Mouse (Mus musculus): Measurements from ENCODE around the gene Stard13. TPM values are rescaled to one million over a fixed set of nuclear protein-coding genes. Genes with fewer than 3 reads are reported as not detected.

Gene Stard13
- polyA plus RNA-seq, 1 experiment, result 4.9 TPM

- Histone ChIP-seq H3K4me3 (ENCODE audit: low read depth, low read length) (no peak overlapping the region), H3K27ac (ENCODE audit: insufficient read depth, low read depth, low read length) (no peak overlapping the region), H3K4me1 (ENCODE audit: control insufficient read depth, insufficient read depth, insufficient read length, low read length) (peaks cover 2% of the 10 kb centered on the region), H3K36me3 (ENCODE audit: control insufficient read depth, insufficient read depth, low read length) (no peaks in the 10 kb centered on the region), H3K27me3 (ENCODE audit: control insufficient read depth, insufficient read depth, low read length) (no peaks in the 10 kb centered on the region)
- TF ChIP-seq POLR2A (IDR thresholded peaks at IDR 0.05; ENCODE audit: low read depth, low read length) (no peak), CTCF (IDR thresholded peaks at IDR 0.05; ENCODE audit: extremely low read depth, insufficient read length, insufficient replicate concordance, low read depth, low read length) (no peak)
- 16% methylated on average over 5 of the region's 5 CpGs for WGBS
Measured at GRCm38 (mm10) chr5:151018959-151019358, 214.7 kb downstream of the Stard13 start.

DNA sequence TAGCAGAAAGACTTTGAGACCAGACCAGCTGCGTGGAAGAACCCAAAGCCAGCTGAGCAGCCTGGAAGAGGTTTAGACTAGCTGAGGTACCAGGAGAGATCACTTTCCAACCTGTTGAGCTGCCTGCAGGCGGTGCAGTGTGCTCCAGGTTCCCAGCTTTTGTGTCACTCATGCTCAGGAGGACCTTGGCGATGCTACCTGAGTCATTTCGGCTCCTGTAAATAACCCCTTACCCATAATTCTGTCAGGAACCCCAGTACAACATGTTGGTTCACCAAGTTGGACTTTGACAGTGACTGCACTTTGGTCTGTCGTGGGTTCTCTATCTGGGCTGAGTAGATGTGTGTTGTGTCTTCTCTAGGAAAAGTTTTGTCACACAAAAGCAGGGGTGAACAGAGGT is 215.2 kb downstream of the Stard13 start:
- H3K4me3 ChIP-seq (ENCODE audit: low read depth, low read length), result no peak overlapping the region
- no peaks in the 10 kb centered on the region for H3K27me3 ChIP-seq (ENCODE audit: control insufficient read depth, insufficient read depth, low read length)
- peaks cover 2% of the 10 kb centered on the region for H3K4me1 ChIP-seq (ENCODE audit: control insufficient read depth, insufficient read depth, insufficient read length, low read length)
- no peak overlapping the region for H3K27ac ChIP-seq (ENCODE audit: insufficient read depth, low read depth, low read length)
- H3K36me3 ChIP-seq (ENCODE audit: control insufficient read depth, insufficient read depth, low read length), result no peaks in the 10 kb centered on the region
- 45% methylated on average over 5 of the region's 5 CpGs for WGBS
- TF ChIP-seq CTCF (IDR thresholded peaks at IDR 0.05; ENCODE audit: extremely low read depth, insufficient read length, insufficient replicate concordance, low read depth, low read length) (no peak), POLR2A (IDR thresholded peaks at IDR 0.05; ENCODE audit: low read depth, low read length) (no peak)

- Histone ChIP-seq H3K4me1 (ENCODE audit: control insufficient read depth, insufficient read depth, insufficient read length, low read length) (no peaks in the 10 kb centered on the region), H3K36me3 (ENCODE audit: control insufficient read depth, insufficient read depth, low read length) (no peaks in the 10 kb centered on the region), H3K4me3 (ENCODE audit: low read depth, low read length) (no peak overlapping the region), H3K27ac (ENCODE audit: insufficient read depth, low read depth, low read length) (no peak overlapping the region), H3K27me3 (ENCODE audit: control insufficient read depth, insufficient read depth, low read length) (no peaks in the 10 kb centered on the region)
- 81% methylated on average over 1 of the region's 1 CpGs for WGBS
- TF ChIP-seq POLR2A (IDR thresholded peaks at IDR 0.05; ENCODE audit: low read depth, low read length), result no peak
- no peak for TF ChIP-seq CTCF (IDR thresholded peaks at IDR 0.05; ENCODE audit: extremely low read depth, insufficient read length, insufficient replicate concordance, low read depth, low read length)
Measured at GRCm38 (mm10) chr5:151004216-151004755, 229.3 kb downstream of the Stard13 start.

DNA sequence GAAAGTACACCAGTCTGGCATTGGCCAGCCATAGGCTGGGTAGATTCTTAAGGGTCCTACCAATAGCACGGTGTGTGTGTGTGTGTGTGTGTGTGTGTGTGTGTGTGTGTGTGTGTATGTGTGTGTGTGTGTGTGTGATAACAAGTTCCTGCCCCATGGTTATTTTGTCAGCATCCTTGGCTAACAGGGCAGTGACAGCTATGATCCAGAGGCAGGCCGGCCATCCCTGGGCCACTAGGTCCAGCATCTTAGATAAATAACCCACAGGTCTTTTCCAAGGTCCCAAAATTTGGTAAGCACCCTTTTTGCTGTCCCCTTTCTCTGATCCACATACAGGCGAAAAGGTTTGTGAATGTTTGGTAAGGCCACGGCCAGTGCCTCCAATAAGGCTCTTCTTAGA is 231.6 kb downstream of the Stard13 start:
- Histone ChIP-seq H3K36me3 (ENCODE audit: control insufficient read depth, insufficient read depth, low read length) (no peaks in the 10 kb centered on the region), H3K4me1 (ENCODE audit: control insufficient read depth, insufficient read depth, insufficient read length, low read length) (no peaks in the 10 kb centered on the region), H3K27ac (ENCODE audit: insufficient read depth, low read depth, low read length) (no peak overlapping the region), H3K27me3 (ENCODE audit: control insufficient read depth, insufficient read depth, low read length) (no peaks in the 10 kb centered on the region), H3K4me3 (ENCODE audit: low read depth, low read length) (no peak overlapping the region)
- WGBS, result 96% methylated on average over 4 of the region's 4 CpGs
- TF ChIP-seq POLR2A (IDR thresholded peaks at IDR 0.05; ENCODE audit: low read depth, low read length), result no peak
- no peak for TF ChIP-seq CTCF (IDR thresholded peaks at IDR 0.05; ENCODE audit: extremely low read depth, insufficient read length, insufficient replicate concordance, low read depth, low read length)

- Histone ChIP-seq H3K4me3 (ENCODE audit: low read depth, low read length) (no peak overlapping the region), H3K36me3 (ENCODE audit: control insufficient read depth, insufficient read depth, low read length) (no peaks in the 10 kb centered on the region), H3K27me3 (ENCODE audit: control insufficient read depth, insufficient read depth, low read length) (no peaks in the 10 kb centered on the region), H3K27ac (ENCODE audit: insufficient read depth, low read depth, low read length) (no peak overlapping the region), H3K4me1 (ENCODE audit: control insufficient read depth, insufficient read depth, insufficient read length, low read length) (no peaks in the 10 kb centered on the region)
- WGBS, result 89% methylated on average over 7 of the region's 7 CpGs
- TF ChIP-seq CTCF (IDR thresholded peaks at IDR 0.05; ENCODE audit: extremely low read depth, insufficient read length, insufficient replicate concordance, low read depth, low read length), result no peak
- no peak for TF ChIP-seq POLR2A (IDR thresholded peaks at IDR 0.05; ENCODE audit: low read depth, low read length)
Measured at GRCm38 (mm10) chr5:151001111-151001510, 232.5 kb downstream of the Stard13 start.

- Histone ChIP-seq H3K27ac (ENCODE audit: insufficient read depth, low read depth, low read length) (no peak overlapping the region), H3K4me3 (ENCODE audit: low read depth, low read length) (no peak overlapping the region), H3K4me1 (ENCODE audit: control insufficient read depth, insufficient read depth, insufficient read length, low read length) (no peaks in the 10 kb centered on the region), H3K27me3 (ENCODE audit: control insufficient read depth, insufficient read depth, low read length) (no peaks in the 10 kb centered on the region), H3K36me3 (ENCODE audit: control insufficient read depth, insufficient read depth, low read length) (no peaks in the 10 kb centered on the region)
- 57% methylated on average over 2 of the region's 2 CpGs for WGBS
- TF ChIP-seq POLR2A (IDR thresholded peaks at IDR 0.05; ENCODE audit: low read depth, low read length) (no peak), CTCF (IDR thresholded peaks at IDR 0.05; ENCODE audit: extremely low read depth, insufficient read length, insufficient replicate concordance, low read depth, low read length) (no peak)
Measured at GRCm38 (mm10) chr5:150996586-150996985, 237.1 kb downstream of the Stard13 start.

- Histone ChIP-seq H3K27me3 (ENCODE audit: control insufficient read depth, insufficient read depth, low read length) (no peaks in the 10 kb centered on the region), H3K4me3 (ENCODE audit: low read depth, low read length) (no peak overlapping the region), H3K4me1 (ENCODE audit: control insufficient read depth, insufficient read depth, insufficient read length, low read length) (no peaks in the 10 kb centered on the region), H3K36me3 (ENCODE audit: control insufficient read depth, insufficient read depth, low read length) (no peaks in the 10 kb centered on the region), H3K27ac (ENCODE audit: insufficient read depth, low read depth, low read length) (no peak overlapping the region)
- WGBS, result 87% methylated on average over 7 of the region's 7 CpGs
- TF ChIP-seq CTCF (IDR thresholded peaks at IDR 0.05; ENCODE audit: extremely low read depth, insufficient read length, insufficient replicate concordance, low read depth, low read length), result no peak
- TF ChIP-seq POLR2A (IDR thresholded peaks at IDR 0.05; ENCODE audit: low read depth, low read length), result no peak
Measured at GRCm38 (mm10) chr5:150994096-150994495, 239.5 kb downstream of the Stard13 start.

Other genes starting within 250 kb of the Stard13 start
- gene Gm42906, start 194.3 kb upstream of the Stard13 start, polyA plus RNA-seq (2012; rRNA removed), result not detected in 2 replicates